Mouse (Mus musculus): ENCODE data around the gene Tmem242. TPM values are rescaled to one million over a fixed set of nuclear protein-coding genes. Genes with fewer than 3 reads are reported as not detected.
A peak's percentile ranks its signal among the peaks of the same experiment; 100 is the strongest.

Tmem242 gene
- total RNA-seq, 2 experiments from 2014 or later, result 77.4 to 80.8 TPM

- DNase-seq (ENCODE audit: low spot score in 2 of 2), result no peak
Observed at GRCm38 (mm10) chr17:5418545-5418944, 21.5 kb downstream of the Tmem242 start, which contains the start of gene Ldhal6b. Gene Ldhal6b (minus strand): TSS chr17:5418767.

- no peak for DNase-seq (ENCODE audit: low spot score in 2 of 2)
Observed at GRCm38 (mm10) chr17:5416518-5416917, 23.5 kb downstream of the Tmem242 start.

- no peak for DNase-seq (ENCODE audit: low spot score in 2 of 2)
Observed at GRCm38 (mm10) chr17:5414041-5414440, 26.0 kb downstream of the Tmem242 start.

GRCm38 (mm10) chr17:5413350-5413749, 26.7 kb downstream of the Tmem242 start:
- no peak for DNase-seq (ENCODE audit: low spot score in 2 of 2)

- DNase-seq (ENCODE audit: low spot score in 2 of 2), result no peak
Observed at GRCm38 (mm10) chr17:5412740-5413139, 27.3 kb downstream of the Tmem242 start.

GRCm38 (mm10) chr17:5412301-5412700, 27.8 kb downstream of the Tmem242 start:
- no peak for DNase-seq (ENCODE audit: low spot score in 2 of 2)

GRCm38 (mm10) chr17:5411205-5411604, 28.9 kb downstream of the Tmem242 start:
- no peak for DNase-seq (ENCODE audit: low spot score in 2 of 2)

GRCm38 (mm10) chr17:5410336-5410735, 29.7 kb downstream of the Tmem242 start:
- no peak for DNase-seq (ENCODE audit: low spot score in 2 of 2)

GRCm38 (mm10) chr17:5407030-5407429, 33.0 kb downstream of the Tmem242 start:
- no peak for DNase-seq (ENCODE audit: low spot score in 2 of 2)

- DNase-seq (ENCODE audit: low spot score in 2 of 2), result no peak
Observed at GRCm38 (mm10) chr17:5406566-5406965, 33.5 kb downstream of the Tmem242 start.

- no peak for DNase-seq (ENCODE audit: low spot score in 2 of 2)
Observed at GRCm38 (mm10) chr17:5403885-5404284, 36.2 kb downstream of the Tmem242 start.

GRCm38 (mm10) chr17:5402624-5403023, 37.4 kb downstream of the Tmem242 start:
- DNase-seq (ENCODE audit: low spot score in 2 of 2), result peak in 1 of 2 experiments; percentile 72

- DNase-seq (ENCODE audit: low spot score in 2 of 2), result peak in 1 of 2 experiments; percentile 70
Observed at GRCm38 (mm10) chr17:5402069-5402468, 38.0 kb downstream of the Tmem242 start.

GRCm38 (mm10) chr17:5401288-5401687, 38.8 kb downstream of the Tmem242 start:
- DNase-seq (ENCODE audit: low spot score in 2 of 2), result no peak

GRCm38 (mm10) chr17:5400435-5401090, 39.5 kb downstream of the Tmem242 start:
- DNase-seq (ENCODE audit: low spot score in 2 of 2), result no peak

- DNase-seq (ENCODE audit: low spot score in 2 of 2), result peak; percentile 75 to 95
Observed at GRCm38 (mm10) chr17:5397148-5398007, 42.7 kb downstream of the Tmem242 start.

- peak in 1 of 2 experiments; percentile 45 for DNase-seq (ENCODE audit: low spot score in 2 of 2)
Observed at GRCm38 (mm10) chr17:5396213-5396612, 43.8 kb downstream of the Tmem242 start.

GRCm38 (mm10) chr17:5395454-5396205, 44.4 kb downstream of the Tmem242 start:
- no peak for DNase-seq (ENCODE audit: low spot score in 2 of 2)

GRCm38 (mm10) chr17:5390682-5391081, 49.4 kb downstream of the Tmem242 start:
- no peak for DNase-seq (ENCODE audit: low spot score in 2 of 2)

GRCm38 (mm10) chr17:5388351-5388750, 51.7 kb downstream of the Tmem242 start:
- no peak for DNase-seq (ENCODE audit: low spot score in 2 of 2)

- no peak for DNase-seq (ENCODE audit: low spot score in 2 of 2)
Observed at GRCm38 (mm10) chr17:5386885-5387545, 53.0 kb downstream of the Tmem242 start.
